Comparison of ENCODE assay signal across 9 mouse cellular contexts in the genomic region with DNA sequence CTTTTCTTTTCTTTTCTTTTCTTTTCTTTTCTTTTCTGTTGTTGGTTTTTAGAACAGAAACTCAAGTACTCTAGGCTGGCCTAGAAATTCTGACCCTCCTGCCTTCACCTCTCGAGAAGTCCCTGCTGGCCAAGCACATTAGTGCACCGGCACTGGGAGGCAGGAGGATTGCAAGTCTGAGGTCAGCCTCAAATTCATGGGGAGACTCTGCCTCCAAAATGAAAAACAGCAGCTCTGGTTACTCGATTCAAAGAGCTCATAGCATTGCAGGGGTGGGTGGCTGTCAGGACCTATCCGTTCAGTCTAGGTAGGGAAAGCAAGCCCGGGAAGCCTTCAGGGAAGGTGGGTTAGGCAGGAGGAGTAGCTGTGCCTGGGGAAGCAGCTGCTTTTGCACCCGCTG. TPM values are rescaled to one million over a fixed set of nuclear protein-coding genes. Genes with fewer than 3 reads are reported as not detected.
A peak's percentile ranks its signal among the peaks of the same experiment; 100 is the strongest.
DNase-seq lines count a peak whose midpoint lies in the region; ATAC-seq and TF ChIP-seq lines count a peak whose summit lies in the region.
"Had no signal": no experiment of that assay in that cellular context is flagged by ENCODE, and none has a peak within 500 bp of the region (broad histone marks: within the 10 kb centered on the region; RNA-seq: fewer than 3 reads in every experiment).

No protein-coding gene starts in this region.

- peaks cover 16% of the 10 kb centered on the region for H3K4me1 ChIP-seq in forebrain, embryonic 12.5 days
- H3K4me1 ChIP-seq in forebrain, embryonic 14.5 days (ENCODE audit: control insufficient read depth, insufficient read depth, low read length) = peaks cover 6% of the 10 kb centered on the region
- no peaks in the 10 kb centered on the region; the same call in 1 of the 2 replicates for H3K4me1 ChIP-seq in lung, embryonic 14.5 days (ENCODE audit: insufficient read depth)
- peaks cover 40% of the 10 kb centered on the region for H3K4me1 ChIP-seq in limb, embryonic 13.5 days

- no peak for ATAC-seq in forebrain, embryonic 12.5 days (ENCODE audit: low FRiP score)
- no peak for ATAC-seq in forebrain, embryonic 14.5 days
- ATAC-seq in lung, embryonic 14.5 days (ENCODE audit: insufficient read depth) = no peak; the same call in 1 of the 2 replicates
- peak; percentile 37; the same call in 1 of the 2 replicates for ATAC-seq in limb, embryonic 13.5 days (ENCODE audit: low FRiP score, low read depth)
- ATAC-seq: liver, embryonic 12.5 days had no signal

- H3K27me3 ChIP-seq in forebrain, embryonic 12.5 days = no peaks in the 10 kb centered on the region
- no peaks in the 10 kb centered on the region for H3K27me3 ChIP-seq in forebrain, embryonic 14.5 days (replicated peaks; ENCODE audit: control insufficient read depth, insufficient read depth, low read length)
- H3K27me3 ChIP-seq in lung, embryonic 14.5 days (ENCODE audit: insufficient read depth, low read length) = no peaks in the 10 kb centered on the region
- H3K27me3 ChIP-seq in limb, embryonic 13.5 days = no peaks in the 10 kb centered on the region
- H3K27me3 ChIP-seq: liver, embryonic 12.5 days had no signal

- DNase-seq in forebrain, embryonic 14.5 days (ENCODE audit: low spot score) = no peak
- DNase-seq in lung, embryonic 14.5 days = peak; percentile 22
- DNase-seq in lung, adult 18-20 months = no peak
- no peak for DNase-seq in thymus, postnatal 4 days
- DNase-seq in left cerebral cortex, adult 18-20 months (ENCODE audit: low spot score in 2 of 2) = no peak
- no peak for DNase-seq in lung, postnatal 36 days

- H3K36me3 ChIP-seq in forebrain, embryonic 12.5 days (replicated peaks) = peaks cover 34% of the 10 kb centered on the region
- peaks cover 23% of the 10 kb centered on the region; the same call in 1 of the 2 replicates for H3K36me3 ChIP-seq in forebrain, embryonic 14.5 days (ENCODE audit: control insufficient read depth, insufficient read depth, low read length)
- H3K36me3 ChIP-seq in lung, embryonic 14.5 days (ENCODE audit: insufficient read depth) = peaks cover 67% of the 10 kb centered on the region
- peaks cover 63% of the 10 kb centered on the region for H3K36me3 ChIP-seq in limb, embryonic 13.5 days

- H3K9me3 ChIP-seq in forebrain, embryonic 12.5 days = no peaks in the 10 kb centered on the region
- H3K9me3 ChIP-seq in forebrain, embryonic 14.5 days (replicated peaks; ENCODE audit: control insufficient read depth, low read length) = no peaks in the 10 kb centered on the region
- H3K9me3 ChIP-seq in lung, embryonic 14.5 days (ENCODE audit: low read depth, low read length) = no peaks in the 10 kb centered on the region
- no peaks in the 10 kb centered on the region for H3K9me3 ChIP-seq in limb, embryonic 13.5 days
- H3K9me3 ChIP-seq: liver, embryonic 12.5 days had no signal

- WGBS in forebrain, embryonic 12.5 days = 52% methylated on average over 6 of the region's 6 CpGs
- WGBS in forebrain, embryonic 14.5 days = 52% methylated on average over 6 of the region's 6 CpGs
- 37% methylated on average over 6 of the region's 6 CpGs for WGBS in lung, embryonic 14.5 days
- 19% methylated on average over 6 of the region's 6 CpGs for WGBS in limb, embryonic 13.5 days

- H3K27ac ChIP-seq in forebrain, embryonic 12.5 days = peak overlapping the region; percentile 59; the same call in 1 of the 2 replicates
- no peak overlapping the region for H3K27ac ChIP-seq in forebrain, embryonic 14.5 days (ENCODE audit: low read depth, low read length)
- H3K27ac ChIP-seq in lung, embryonic 14.5 days (ENCODE audit: low read depth) = no peak overlapping the region; the same call in 1 of the 2 replicates
- peak overlapping the region; percentile 87 for H3K27ac ChIP-seq in limb, embryonic 13.5 days
- H3K27ac ChIP-seq: liver, embryonic 12.5 days had no signal

- no peak overlapping the region for H3K4me2 ChIP-seq in forebrain, embryonic 12.5 days
- no peak overlapping the region for H3K4me2 ChIP-seq in forebrain, embryonic 14.5 days (ENCODE audit: low read length)
- no peak overlapping the region for H3K4me2 ChIP-seq in lung, embryonic 14.5 days
- peak overlapping the region; percentile 39 for H3K4me2 ChIP-seq in limb, embryonic 13.5 days (replicated peaks)
- H3K4me2 ChIP-seq: liver, embryonic 12.5 days had no signal

- no peak overlapping the region for H3K4me3 ChIP-seq in forebrain, embryonic 12.5 days (replicated peaks)
- H3K4me3 ChIP-seq in forebrain, embryonic 14.5 days (ENCODE audit: low read depth, low read length) = no peak overlapping the region
- H3K4me3 ChIP-seq in lung, embryonic 14.5 days (ENCODE audit: low read depth, low read length) = no peak overlapping the region
- no peak overlapping the region for H3K4me3 ChIP-seq in limb, embryonic 13.5 days
- H3K4me3 ChIP-seq: liver, embryonic 12.5 days had no signal

- no peak overlapping the region for H3K9ac ChIP-seq in forebrain, embryonic 12.5 days
- no peak overlapping the region for H3K9ac ChIP-seq in forebrain, embryonic 14.5 days (ENCODE audit: low read length)
- no peak overlapping the region for H3K9ac ChIP-seq in lung, embryonic 14.5 days
- 0 out of 2 replicates have a peak overlapping the region, but pooled peaks have one; percentile 39 for H3K9ac ChIP-seq in limb, embryonic 13.5 days
- H3K9ac ChIP-seq: liver, embryonic 12.5 days had no signal

- TF ChIP-seq CTCF in lung, embryonic 14.5 days (IDR thresholded peaks at IDR 0.05; ENCODE audit: low read depth) = 0 out of 2 replicates have a peak, but pooled peaks have one; percentile 29

RNA-seq across cellular contexts. Expression of a gene that starts 37.0 kb away (rescaled TPM):
- 139 and 146 TPM in 2 replicates for polyA plus RNA-seq in forebrain, embryonic 12.5 days (2016; fragmentation: Nextera tagmentation; extraction: Ambion mirVana)
- 28.0 and 32.0 TPM in 2 replicates for polyA plus RNA-seq in forebrain, embryonic 14.5 days (2014; fragmentation: Nextera tagmentation; extraction: Ambion mirVana)
- 88.0 and 95.5 TPM in 2 replicates for polyA plus RNA-seq in lung, embryonic 14.5 days (2014; fragmentation: Nextera tagmentation; extraction: Ambion mirVana)
- polyA plus RNA-seq in limb, embryonic 13.5 days (2015; fragmentation: Nextera tagmentation; extraction: Ambion mirVana) = 200 and 203 TPM in 2 replicates
- total RNA-seq in left cerebral cortex, adult 18-20 months (2021) = 10 to 100 TPM; 86.7 to 94.0 TPM

Comparison
In these comparisons a context has a peak if more than half of its experiments do, and no peak if none do; other contexts are left out.
1. H3K27ac ChIP-seq: peak in forebrain, embryonic 12.5 days (single experiment) and limb, embryonic 13.5 days (single experiment); none in forebrain, embryonic 14.5 days (single experiment) and lung, embryonic 14.5 days (single experiment).